Mouse (Mus musculus): ENCODE measurements around the gene Gnas. TPM values are rescaled to one million over a fixed set of nuclear protein-coding genes. Genes with fewer than 3 reads are reported as not detected.
A peak's percentile ranks its signal among the peaks of the same experiment; 100 is the strongest.

Gnas gene
- 1,008 TPM for polyA plus RNA-seq (2021)

- TF ChIP-seq CTCF (IDR thresholded peaks at IDR 0.05) = no peak
- peaks cover 32% of the 10 kb centered on the region for H3K27me3 ChIP-seq
- ChIA-PET CTCF (interaction anchor here (0.6 kb wide), 1 partner anchor 690 kb away, joined by 4 read pairs; no protein-coding TSS in a partner anchor), POLR2A (no interaction called here)
- ATAC-seq (no peak), DNase-seq (ENCODE audit: low read depth, low spot score) (no peak)
- in situ Hi-C loops (cut with MboI; ENCODE audit: low pct_unique_long_range_greater_than_20kb) = loop anchor here (5.0 to 25.0 kb wide), 3 partner anchors 207 to 1097 kb away; partner anchors contain the start of gene Stx16
Observed at GRCm38 (mm10) chr2:174284011-174284410, at the start of gene Gnas. TSS of gene Gnas (plus strand) at chr2:174284320.

DNA sequence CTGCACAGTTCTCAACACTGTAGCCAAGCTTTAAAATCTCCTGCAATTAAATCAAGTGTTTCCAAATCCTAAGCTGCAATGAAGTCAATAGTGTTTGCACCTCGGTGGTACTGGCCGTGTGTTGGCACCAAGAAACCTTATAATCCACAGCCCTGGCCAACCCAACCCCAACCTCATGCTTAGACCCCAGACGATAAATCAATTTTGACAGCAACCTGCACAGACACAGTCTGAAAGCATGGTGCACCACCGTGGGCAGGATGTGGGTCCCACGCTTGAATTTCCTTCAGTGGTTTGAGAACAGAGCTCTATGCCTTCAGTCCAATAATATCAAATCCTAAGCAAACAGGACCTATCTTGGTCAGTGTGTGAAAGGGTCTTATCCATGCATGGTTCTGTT lies 41.7 kb upstream of the Gnas start:
- H3K27me3 ChIP-seq = no peaks in the 10 kb centered on the region

GRCm38 (mm10) chr2:174251963-174252362 lies 32.2 kb upstream of the Gnas start:
- DNase-seq (ENCODE audit: low read depth, low spot score) (no peak), ATAC-seq (no peak)
- ChIA-PET CTCF (interaction anchor here (1.3 kb wide), 1 partner anchor 15 kb away, joined by 5 read pairs; no protein-coding TSS in a partner anchor), POLR2A (no interaction called here)
- in situ Hi-C loops (cut with MboI; ENCODE audit: low pct_unique_long_range_greater_than_20kb) = no loop called here
- peaks cover 4% of the 10 kb centered on the region for H3K27me3 ChIP-seq
- no peak for TF ChIP-seq CTCF (IDR thresholded peaks at IDR 0.05)

More for the DNA sequence above, 41.7 kb upstream of the Gnas start:
- POLR2A ChIA-PET = no interaction called here
- ATAC-seq (no peak), DNase-seq (ENCODE audit: low read depth, low spot score) (no peak)
- in situ Hi-C loops (cut with MboI; ENCODE audit: low pct_unique_long_range_greater_than_20kb) = no loop called here
- CTCF ChIA-PET = no interaction called here
- TF ChIP-seq CTCF (IDR thresholded peaks at IDR 0.05) = no peak

GRCm38 (mm10) chr2:174257312-174257711 lies 26.8 kb upstream of the Gnas start:
- TF ChIP-seq CTCF (IDR thresholded peaks at IDR 0.05) = no peak
- in situ Hi-C loops (cut with MboI; ENCODE audit: low pct_unique_long_range_greater_than_20kb) = no loop called here
- ChIA-PET CTCF (no interaction called here), POLR2A (no interaction called here)
- DNase-seq (ENCODE audit: low read depth, low spot score) (no peak), ATAC-seq (no peak)
- H3K27me3 ChIP-seq = peaks cover 4% of the 10 kb centered on the region

GRCm38 (mm10) chr2:174260004-174260403 lies 24.1 kb upstream of the Gnas start:
- DNase-seq (ENCODE audit: low read depth, low spot score) (no peak), ATAC-seq (no peak)
- ChIA-PET POLR2A (no interaction called here), CTCF (no interaction called here)
- in situ Hi-C loops (cut with MboI; ENCODE audit: low pct_unique_long_range_greater_than_20kb) = no loop called here
- TF ChIP-seq CTCF (IDR thresholded peaks at IDR 0.05) = no peak
- no peaks in the 10 kb centered on the region for H3K27me3 ChIP-seq

- no peak for ATAC-seq
- ChIA-PET POLR2A (no interaction called here), CTCF (no interaction called here)
- in situ Hi-C loops (cut with MboI; ENCODE audit: low pct_unique_long_range_greater_than_20kb) = no loop called here
- no peak for TF ChIP-seq CTCF (IDR thresholded peaks at IDR 0.05)
- no peaks in the 10 kb centered on the region for H3K27me3 ChIP-seq
- no peak for DNase-seq (ENCODE audit: low read depth, low spot score)
Observed at GRCm38 (mm10) chr2:174260908-174261800, 23.0 kb upstream of the Gnas start.

- TF ChIP-seq CTCF (IDR thresholded peaks at IDR 0.05) = no peak
- ChIA-PET POLR2A (no interaction called here), CTCF (no interaction called here)
- ATAC-seq (no peak), DNase-seq (ENCODE audit: low read depth, low spot score) (no peak)
- in situ Hi-C loops (cut with MboI; ENCODE audit: low pct_unique_long_range_greater_than_20kb) = no loop called here
- no peaks in the 10 kb centered on the region for H3K27me3 ChIP-seq
Observed at GRCm38 (mm10) chr2:174261801-174262200, 22.3 kb upstream of the Gnas start.

DNA sequence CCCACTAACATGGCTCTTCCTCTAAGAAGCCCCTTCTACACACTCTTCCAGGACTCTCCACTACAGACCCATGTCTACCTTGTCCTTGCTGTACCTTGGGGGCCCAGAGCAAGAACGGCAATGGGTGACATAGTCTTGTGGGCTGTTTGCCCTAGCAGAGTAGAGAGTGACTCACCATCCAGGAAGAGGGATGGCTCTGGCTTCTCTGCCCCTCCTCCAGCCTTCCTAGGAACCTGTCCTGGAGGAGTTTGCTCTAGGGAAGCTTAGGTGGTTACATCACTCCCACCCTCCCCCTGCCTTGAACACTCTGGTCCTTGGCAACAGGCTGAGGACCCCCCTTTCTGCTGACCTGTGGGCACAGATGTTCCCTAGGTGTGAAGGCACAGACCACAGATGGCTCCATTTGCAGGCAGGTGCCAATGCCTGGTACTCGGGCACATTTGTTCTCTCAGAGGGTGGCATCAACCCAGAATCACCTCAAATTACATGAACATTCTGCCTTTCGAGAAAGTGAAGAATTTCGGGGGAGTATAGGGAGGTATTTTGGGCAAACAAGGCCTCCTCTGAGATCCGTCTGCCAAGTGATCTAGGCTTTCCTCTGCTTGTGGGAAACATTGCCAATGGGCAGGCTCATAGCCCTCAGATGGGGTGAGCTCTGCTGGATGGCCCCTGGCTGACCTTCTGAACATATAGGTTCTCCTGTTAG lies 20.9 kb upstream of the Gnas start:
- POLR2A ChIA-PET = no interaction called here
- no peak for DNase-seq (ENCODE audit: low read depth, low spot score)
- peak; percentile 79 for ATAC-seq
- CTCF ChIA-PET = interaction anchor here (0.7 kb wide), 1 partner anchor 12 kb away, joined by 3 read pairs; no protein-coding TSS in a partner anchor
- H3K27me3 ChIP-seq = no peaks in the 10 kb centered on the region
- in situ Hi-C loops (cut with MboI; ENCODE audit: low pct_unique_long_range_greater_than_20kb) = no loop called here
- no peak for TF ChIP-seq CTCF (IDR thresholded peaks at IDR 0.05)

DNA sequence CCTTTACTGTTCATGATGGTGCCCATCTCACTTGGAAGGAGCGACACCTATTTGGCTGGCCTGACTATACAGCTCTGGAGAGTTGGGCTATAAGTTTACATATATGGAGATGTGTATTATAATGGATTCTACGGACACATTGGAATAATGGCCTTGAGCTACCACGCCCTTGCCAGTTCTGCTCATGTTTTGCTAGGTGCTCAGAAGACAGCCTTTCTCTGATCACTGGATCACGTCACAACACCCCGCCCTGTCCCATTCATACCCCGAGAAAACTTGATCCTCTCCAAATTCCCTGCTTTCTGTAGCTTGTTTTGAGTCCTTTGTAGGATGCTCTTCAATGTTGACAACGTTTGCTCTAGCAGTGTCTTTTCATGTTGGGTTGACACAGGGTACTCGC lies 19.9 kb upstream of the Gnas start:
- ATAC-seq (no peak), DNase-seq (ENCODE audit: low read depth, low spot score) (no peak)
- TF ChIP-seq CTCF (IDR thresholded peaks at IDR 0.05) = no peak
- no peaks in the 10 kb centered on the region for H3K27me3 ChIP-seq
- ChIA-PET CTCF (interaction anchor here (0.6 kb wide), 1 partner anchor 206 kb away, joined by 3 read pairs; no protein-coding TSS in a partner anchor), POLR2A (no interaction called here)
- in situ Hi-C loops (cut with MboI; ENCODE audit: low pct_unique_long_range_greater_than_20kb) = no loop called here

DNA sequence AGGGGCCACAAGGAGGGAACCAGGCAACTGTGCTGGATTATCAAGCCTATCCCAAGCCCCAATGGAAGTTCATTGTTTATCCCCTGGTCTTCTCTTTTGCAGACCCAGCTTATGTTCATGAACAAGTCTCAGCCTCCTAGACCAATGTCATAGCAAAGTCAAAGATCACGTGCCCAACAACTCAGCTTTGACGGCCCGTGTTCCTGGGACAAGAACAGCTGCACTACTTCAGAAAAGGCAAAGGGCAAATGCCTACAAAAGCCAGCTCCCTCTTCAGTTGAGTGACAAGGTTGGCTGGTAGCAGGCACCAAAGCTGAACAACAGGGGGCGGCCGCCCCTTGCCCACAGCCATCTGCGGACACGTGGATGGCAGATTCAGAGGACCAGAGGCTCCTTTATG lies 13.7 kb upstream of the Gnas start:
- TF ChIP-seq CTCF (IDR thresholded peaks at IDR 0.05) = no peak
- H3K27me3 ChIP-seq = no peaks in the 10 kb centered on the region
- DNase-seq (ENCODE audit: low read depth, low spot score) = no peak
- ChIA-PET POLR2A (no interaction called here), CTCF (interaction anchor here (1.8 kb wide), 1 partner anchor 10 kb away, joined by 5 read pairs; no protein-coding TSS in a partner anchor)
- in situ Hi-C loops (cut with MboI; ENCODE audit: low pct_unique_long_range_greater_than_20kb) = no loop called here
- no peak for ATAC-seq

GRCm38 (mm10) chr2:174271459-174271858 lies 12.7 kb upstream of the Gnas start:
- CTCF ChIA-PET = interaction anchor here (1.8 kb wide), 1 partner anchor 9 kb away, joined by 5 read pairs; no protein-coding TSS in a partner anchor
- no peak for ATAC-seq
- DNase-seq (ENCODE audit: low read depth, low spot score) = no peak
- H3K27me3 ChIP-seq = no peaks in the 10 kb centered on the region
- TF ChIP-seq CTCF (IDR thresholded peaks at IDR 0.05) = no peak
- in situ Hi-C loops (cut with MboI; ENCODE audit: low pct_unique_long_range_greater_than_20kb) = no loop called here
- POLR2A ChIA-PET = no interaction called here

Measured in Patski (cell line).